Mouse (Mus musculus): ENCODE measurements at regions not wholly inside any gene's neighbourhood (a gene's known extent, or its start where the extent isn't known, plus 50 kb on each side); places are given as distances from the start of the nearest gene placed in this dataset.
A peak's percentile ranks its signal among the peaks of the same experiment; 100 is the strongest.

GRCm38 (mm10) chr11:20442476-20442875 is 100.6 kb upstream of the Sertad2 start:
- WGBS = 47% methylated on average over 4 of the region's 4 CpGs
- no peak overlapping the region for H3K27ac ChIP-seq
- no peak for ATAC-seq (ENCODE audit: low FRiP score, low read depth)

GRCm38 (mm10) chr11:20445061-20445902 is 97.8 kb upstream of the Sertad2 start:
- WGBS = 12% methylated on average over 17 of the region's 18 CpGs
- H3K27me3 ChIP-seq = no peaks in the 10 kb centered on the region
- H3K4me1 ChIP-seq = peaks cover 6% of the 10 kb centered on the region
- no peaks in the 10 kb centered on the region; the same call in 1 of the 2 replicates for H3K9me3 ChIP-seq
- H3K27ac ChIP-seq = no peak overlapping the region
- H3K4me2 ChIP-seq (replicated peaks) = peak overlapping the region; percentile 67
- H3K4me3 ChIP-seq = peak overlapping the region; percentile 36
- no peaks in the 10 kb centered on the region for H3K36me3 ChIP-seq
- H3K9ac ChIP-seq = peak overlapping the region; percentile 59
- no peak for ATAC-seq (ENCODE audit: low FRiP score, low read depth)

More at GRCm38 (mm10) chr11:20442476-20442875, 100.6 kb upstream of the Sertad2 start:
- H3K36me3 ChIP-seq = no peaks in the 10 kb centered on the region
- no peaks in the 10 kb centered on the region for H3K27me3 ChIP-seq
- H3K4me1 ChIP-seq = peaks cover 6% of the 10 kb centered on the region
- no peaks in the 10 kb centered on the region; the same call in 1 of the 2 replicates for H3K9me3 ChIP-seq
- H3K4me3 ChIP-seq = no peak overlapping the region
- no peak overlapping the region for H3K4me2 ChIP-seq (replicated peaks)
- H3K9ac ChIP-seq = no peak overlapping the region

GRCm38 (mm10) chr11:20445903-20446264 is 97.2 kb upstream of the Sertad2 start:
- ATAC-seq (ENCODE audit: low FRiP score, low read depth) = peak; percentile 76; the same call in 1 of the 2 replicates
- peak overlapping the region; percentile 59 for H3K9ac ChIP-seq

DNA sequence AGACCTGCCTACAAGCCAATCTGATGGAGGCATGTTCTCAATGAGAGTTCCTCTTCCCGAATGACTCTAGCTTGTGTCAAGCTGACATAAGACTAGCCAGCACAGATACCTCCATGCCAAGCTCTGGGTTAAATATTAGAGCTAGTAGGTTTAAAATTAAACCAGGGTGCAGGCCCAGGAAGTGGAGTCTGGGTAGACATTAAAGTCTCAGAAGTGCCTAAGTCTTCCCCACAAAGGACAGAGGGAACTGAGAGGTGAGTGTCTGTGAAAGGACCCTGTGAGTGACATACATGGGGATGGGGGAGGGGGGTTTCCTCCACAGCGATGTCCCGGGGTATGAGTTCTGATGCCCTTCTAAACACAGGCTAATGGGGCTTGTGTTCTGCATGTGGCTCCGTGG is 90.2 kb upstream of the Sertad2 start:
- 85% methylated on average over 4 of the region's 4 CpGs for WGBS
- Histone ChIP-seq H3K4me1 (peaks cover 15% of the 10 kb centered on the region; the same call in 1 of the 2 replicates), H3K36me3 (no peaks in the 10 kb centered on the region), H3K27me3 (peaks cover 24% of the 10 kb centered on the region), H3K4me2 (replicated peaks) (no peak overlapping the region), H3K9me3 (no peaks in the 10 kb centered on the region; the same call in 1 of the 2 replicates), H3K27ac (no peak overlapping the region), H3K9ac (no peak overlapping the region), H3K4me3 (no peak overlapping the region)
- ATAC-seq (ENCODE audit: low FRiP score, low read depth) = no peak

More at GRCm38 (mm10) chr11:20445903-20446264, 97.2 kb upstream of the Sertad2 start:
- H3K9me3 ChIP-seq = no peaks in the 10 kb centered on the region; the same call in 1 of the 2 replicates
- no peaks in the 10 kb centered on the region for H3K27me3 ChIP-seq
- H3K4me3 ChIP-seq = peak overlapping the region; percentile 36
- H3K36me3 ChIP-seq = no peaks in the 10 kb centered on the region
- peak overlapping the region; percentile 67 for H3K4me2 ChIP-seq (replicated peaks)
- 2% methylated on average over 6 of the region's 6 CpGs for WGBS
- H3K27ac ChIP-seq = no peak overlapping the region
- H3K4me1 ChIP-seq = peaks cover 6% of the 10 kb centered on the region

GRCm38 (mm10) chr11:20453786-20454185 is 89.3 kb upstream of the Sertad2 start:
- 63% methylated on average over 7 of the region's 7 CpGs for WGBS
- H3K27ac ChIP-seq = no peak overlapping the region

GRCm38 (mm10) chr11:20455085-20455864 is 87.8 kb upstream of the Sertad2 start:
- Histone ChIP-seq H3K36me3 (no peaks in the 10 kb centered on the region), H3K4me2 (replicated peaks) (peak overlapping the region; percentile 93), H3K27me3 (peaks cover 24% of the 10 kb centered on the region), H3K9me3 (no peaks in the 10 kb centered on the region), H3K9ac (peak overlapping the region; percentile 48), H3K4me1 (peaks cover 22% of the 10 kb centered on the region), H3K27ac (no peak overlapping the region), H3K4me3 (peak overlapping the region; percentile 59)
- WGBS = under 1% methylated on average over 35 of the region's 35 CpGs
- peak; percentile 88 for ATAC-seq (ENCODE audit: low FRiP score, low read depth)

More at GRCm38 (mm10) chr11:20453786-20454185, 89.3 kb upstream of the Sertad2 start:
- Histone ChIP-seq H3K9ac (no peak overlapping the region), H3K36me3 (no peaks in the 10 kb centered on the region), H3K4me3 (no peak overlapping the region), H3K27me3 (peaks cover 24% of the 10 kb centered on the region), H3K4me1 (peaks cover 15% of the 10 kb centered on the region; the same call in 1 of the 2 replicates), H3K9me3 (no peaks in the 10 kb centered on the region), H3K4me2 (replicated peaks) (no peak overlapping the region)
- no peak for ATAC-seq (ENCODE audit: low FRiP score, low read depth)

- Histone ChIP-seq H3K36me3 (no peaks in the 10 kb centered on the region), H3K4me1 (peaks cover 30% of the 10 kb centered on the region), H3K9ac (peak overlapping the region; percentile 48), H3K9me3 (no peaks in the 10 kb centered on the region), H3K27ac (no peak overlapping the region), H3K27me3 (peaks cover 24% of the 10 kb centered on the region), H3K4me3 (peak overlapping the region; percentile 59), H3K4me2 (replicated peaks) (peak overlapping the region; percentile 93)
- ATAC-seq (ENCODE audit: low FRiP score, low read depth) = no peak
- WGBS = 1% methylated on average over 19 of the region's 19 CpGs
Observed at GRCm38 (mm10) chr11:20455865-20456648, 87.0 kb upstream of the Sertad2 start.

DNA sequence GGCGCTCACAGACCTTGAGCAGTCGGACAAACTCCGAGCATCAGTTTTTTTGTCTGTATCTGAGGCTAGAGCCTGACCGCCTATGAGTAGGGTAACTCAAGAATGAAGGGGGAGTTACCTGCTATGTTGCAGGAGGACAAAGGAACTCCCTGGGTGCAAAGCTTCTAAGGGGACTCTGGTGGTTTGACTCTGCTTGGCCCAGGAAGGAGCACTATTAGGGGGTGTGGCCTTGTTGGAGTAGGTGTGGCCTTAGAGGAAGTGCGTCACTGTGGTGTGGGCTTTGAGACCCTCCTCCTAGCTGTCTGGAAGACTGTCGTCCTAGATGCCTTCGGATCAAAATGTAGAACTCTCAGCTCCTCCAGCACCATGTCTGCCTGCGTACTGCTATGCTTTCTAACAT is 83.9 kb upstream of the Sertad2 start:
- Histone ChIP-seq H3K4me3 (no peak overlapping the region), H3K27me3 (peaks cover 24% of the 10 kb centered on the region), H3K36me3 (no peaks in the 10 kb centered on the region), H3K4me1 (peaks cover 30% of the 10 kb centered on the region), H3K9me3 (no peaks in the 10 kb centered on the region), H3K27ac (no peak overlapping the region), H3K4me2 (replicated peaks) (no peak overlapping the region), H3K9ac (no peak overlapping the region)
- 94% methylated on average over 8 of the region's 8 CpGs for WGBS
- no peak for ATAC-seq (ENCODE audit: low FRiP score, low read depth)

- Histone ChIP-seq H3K27me3 (peaks cover 18% of the 10 kb centered on the region), H3K36me3 (no peaks in the 10 kb centered on the region), H3K4me1 (peaks cover 26% of the 10 kb centered on the region), H3K27ac (peak overlapping the region; percentile 45; the same call in 1 of the 2 replicates), H3K9me3 (no peaks in the 10 kb centered on the region), H3K4me2 (replicated peaks) (0 out of 2 replicates have a peak overlapping the region, but pooled peaks have one; percentile 7), H3K4me3 (no peak overlapping the region), H3K9ac (peak overlapping the region; percentile 26; the same call in 1 of the 2 replicates)
- ATAC-seq (ENCODE audit: low FRiP score, low read depth) = no peak
- WGBS = 42% methylated on average over 7 of the region's 7 CpGs
Observed at GRCm38 (mm10) chr11:20460501-20460921, 82.5 kb upstream of the Sertad2 start.

DNA sequence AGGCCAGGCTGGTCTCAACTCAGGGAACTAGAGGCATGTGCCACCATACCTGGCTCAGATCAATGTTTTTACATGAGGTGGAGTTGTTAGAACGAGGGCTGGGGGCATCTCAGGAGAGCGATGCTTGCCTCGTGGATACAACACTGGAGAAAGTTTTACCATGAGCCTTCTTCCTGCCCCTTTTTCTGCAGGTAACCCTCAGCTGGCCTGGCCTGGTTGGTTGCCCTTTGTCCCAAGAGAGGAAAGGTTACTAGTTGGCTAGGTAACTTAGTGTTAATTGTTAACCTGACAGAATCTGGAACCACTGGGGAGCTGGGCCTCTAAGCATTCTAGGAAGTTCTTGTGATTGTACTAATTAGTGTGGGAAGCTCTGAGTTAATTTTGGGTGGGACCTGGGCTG is 81.0 kb upstream of the Sertad2 start:
- Histone ChIP-seq H3K4me2 (replicated peaks) (no peak overlapping the region), H3K9ac (no peak overlapping the region), H3K9me3 (no peaks in the 10 kb centered on the region), H3K4me1 (peaks cover 15% of the 10 kb centered on the region), H3K4me3 (no peak overlapping the region), H3K27ac (no peak overlapping the region), H3K36me3 (no peaks in the 10 kb centered on the region), H3K27me3 (peaks cover 4% of the 10 kb centered on the region)
- 83% methylated on average over 3 of the region's 3 CpGs for WGBS
- no peak for ATAC-seq (ENCODE audit: low FRiP score, low read depth)

DNA sequence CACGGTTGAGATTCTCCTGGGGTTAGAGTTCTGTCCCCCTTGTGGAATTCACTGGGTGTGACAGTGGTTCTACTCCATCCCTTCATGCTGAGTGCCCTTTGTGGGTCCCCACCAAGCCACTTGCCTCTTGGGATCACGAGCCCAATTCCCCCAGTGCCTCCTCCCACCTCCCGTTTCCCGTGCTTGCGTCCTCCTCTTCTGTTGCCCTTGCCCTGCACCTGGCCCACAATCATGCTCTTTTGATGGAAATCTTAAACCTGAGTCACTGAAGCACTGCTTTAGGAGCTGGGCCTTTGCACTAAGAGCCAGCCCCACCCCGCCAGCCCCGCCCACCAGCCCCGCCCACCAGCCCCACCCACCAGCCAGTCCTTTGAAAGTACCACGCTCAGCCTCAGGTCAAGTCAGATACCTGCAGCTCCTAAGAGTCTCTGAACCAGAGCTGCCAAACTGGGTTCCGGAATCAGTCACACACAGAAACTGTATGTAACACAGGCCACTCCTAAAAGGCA is 79.8 kb upstream of the Sertad2 start:
- H3K4me1 ChIP-seq = peaks cover 15% of the 10 kb centered on the region
- WGBS = 16% methylated on average over 10 of the region's 10 CpGs
- no peaks in the 10 kb centered on the region for H3K27me3 ChIP-seq
- no peak for ATAC-seq (ENCODE audit: low FRiP score, low read depth)
- H3K36me3 ChIP-seq = no peaks in the 10 kb centered on the region
- no peak overlapping the region for H3K4me3 ChIP-seq
- no peaks in the 10 kb centered on the region for H3K9me3 ChIP-seq
- no peak overlapping the region for H3K4me2 ChIP-seq (replicated peaks)
- H3K27ac ChIP-seq = no peak overlapping the region
- no peak overlapping the region for H3K9ac ChIP-seq
